Mouse (Mus musculus) urinary bladder, postnatal 25 days (tissue): Measurements from ENCODE around the gene Tuba1a.
"Not testable (repeated sequence)": the region's sequence is repeated elsewhere in the genome, so short reads cannot be mapped to it uniquely, and the experiment has no call there.

Experiments
- DNase-seq: peaks from one replicate; pipeline ENCODE4 v3.0.0; 2022; ENCODE audit warnings: low spot score

Tuba1a gene

GRCm38 (mm10) chr15:98923031-98923537 is 30.4 kb downstream of the Tuba1a start:
- DNase-seq = no peak

GRCm38 (mm10) chr15:98922581-98922980 is 30.9 kb downstream of the Tuba1a start:
- no peak for DNase-seq

- no peak for DNase-seq
Observed at GRCm38 (mm10) chr15:98921510-98921909, 32.0 kb downstream of the Tuba1a start.

DNA sequence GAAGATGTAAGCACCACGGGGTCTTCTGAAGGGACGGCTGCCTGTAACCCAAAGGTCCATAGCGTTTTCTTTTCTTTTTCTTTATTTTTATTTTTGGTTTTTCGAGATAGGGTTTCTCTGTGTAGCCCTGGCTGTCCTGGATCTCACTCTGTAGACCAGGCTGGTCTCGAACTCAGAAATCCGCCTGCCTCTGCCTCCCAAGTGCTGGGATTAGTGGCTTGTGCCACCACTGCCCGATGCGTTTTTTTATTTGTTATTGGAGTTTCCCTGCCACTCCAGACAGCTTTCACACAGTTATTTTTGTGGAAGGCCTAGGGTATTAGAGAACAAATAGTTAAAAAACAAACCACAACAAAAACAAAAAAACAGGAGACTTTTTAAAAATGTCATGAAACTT is 35.0 kb downstream of the Tuba1a start:
- DNase-seq = not testable (repeated sequence)

- DNase-seq = peak; percentile 93
Observed at GRCm38 (mm10) chr15:98917538-98918498, 35.7 kb downstream of the Tuba1a start, which contains the start of gene Lmbr1l. Gene Lmbr1l, minus strand, starts transcription at chr15:98918231.

- DNase-seq = peak; percentile 29
Observed at GRCm38 (mm10) chr15:98917091-98917490, 36.4 kb downstream of the Tuba1a start.

DNA sequence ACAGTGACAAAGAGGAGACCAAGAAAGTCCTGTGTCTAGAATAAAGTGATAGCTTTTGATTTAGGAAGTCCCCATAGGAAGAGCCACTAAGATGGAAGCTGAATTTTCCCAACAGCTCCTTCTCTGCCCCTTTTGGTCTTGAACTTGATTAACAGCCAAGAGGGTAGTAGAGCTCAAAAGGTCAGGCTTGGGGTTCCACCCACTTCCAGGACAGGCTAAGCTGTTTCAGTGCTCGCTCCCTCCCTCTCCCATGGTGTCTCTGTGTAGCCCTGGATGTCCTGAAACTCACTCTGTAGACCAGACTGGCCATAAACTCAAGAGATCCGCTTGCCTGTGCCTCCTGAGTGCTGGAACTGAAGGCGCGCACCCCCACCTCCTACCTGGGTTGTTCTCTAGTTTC is 37.5 kb downstream of the Tuba1a start:
- DNase-seq = no peak

- no peak for DNase-seq
Observed at GRCm38 (mm10) chr15:98914903-98915302, 38.6 kb downstream of the Tuba1a start.

- no peak for DNase-seq
Observed at GRCm38 (mm10) chr15:98904692-98905091, 48.8 kb downstream of the Tuba1a start.

- no peak for DNase-seq
Observed at GRCm38 (mm10) chr15:98902600-98902999, 50.9 kb downstream of the Tuba1a start.

DNA sequence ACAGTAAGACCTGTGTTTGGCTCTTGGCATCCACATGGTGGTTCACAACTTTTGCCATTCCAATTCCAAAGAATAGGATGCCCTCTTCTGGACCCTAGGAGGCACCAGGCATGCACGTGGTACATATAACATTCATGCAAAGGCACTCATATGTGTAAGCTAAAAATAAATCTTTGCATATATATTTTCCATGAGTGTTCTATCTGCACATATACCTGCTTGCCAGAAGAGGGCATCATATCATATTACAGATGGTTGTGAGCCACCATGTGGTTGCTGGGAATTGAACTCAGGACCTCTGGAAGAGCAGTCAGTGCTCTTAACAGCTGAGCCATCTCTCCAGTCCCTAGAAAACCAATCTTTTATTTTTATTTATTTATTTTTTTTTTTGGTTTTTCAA is 52.0 kb downstream of the Tuba1a start:
- no peak for DNase-seq
